Comparison of ENCODE assay signal across 26 mouse cellular contexts in the genomic region with DNA sequence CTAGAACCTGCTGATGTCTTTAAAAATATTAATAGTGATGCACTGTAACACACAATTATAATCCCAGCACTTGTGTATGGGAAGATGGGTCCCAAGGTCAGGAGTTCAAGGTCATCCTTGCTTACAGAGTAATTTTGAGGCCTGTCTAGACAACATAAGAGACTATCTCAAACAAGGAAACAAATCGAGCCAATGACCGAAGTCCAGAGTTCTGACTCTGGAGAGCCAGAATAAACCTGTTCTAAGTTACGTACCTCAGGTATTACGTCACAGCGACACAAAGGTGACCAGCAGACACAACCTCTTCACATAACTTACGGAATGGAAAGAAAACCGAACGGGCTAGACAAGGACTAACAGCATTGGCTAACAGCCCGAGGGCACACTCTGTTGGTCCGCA. TPM values are rescaled to one million over a fixed set of nuclear protein-coding genes. Genes with fewer than 3 reads are reported as not detected.
"Had no signal": no experiment of that assay in that cellular context is flagged by ENCODE, and none has a peak within 500 bp of the region (broad histone marks: within the 10 kb centered on the region; RNA-seq: fewer than 3 reads in every experiment).

No protein-coding gene starts in this region.

- H3K36me3 ChIP-seq: heart, embryonic 10.5 days; heart, embryonic 12.5 days; hindbrain, embryonic 10.5 days; hindbrain, embryonic 12.5 days; kidney, embryonic 15.5 days; limb, embryonic 13.5 days; limb, embryonic 15.5 days; liver, embryonic 13.5 days had no signal

- H3K9me3 ChIP-seq: heart, embryonic 10.5 days; kidney, embryonic 15.5 days; limb, embryonic 15.5 days; liver, embryonic 13.5 days had no signal

- H3K4me2 ChIP-seq: heart, embryonic 12.5 days; hindbrain, embryonic 12.5 days; hindbrain, embryonic 14.5 days; kidney, embryonic 15.5 days; limb, embryonic 13.5 days; limb, embryonic 15.5 days; liver, embryonic 13.5 days had no signal

- DNase-seq: gastrocnemius, adult 2 months; gastrocnemius, postnatal 10 days; gastrocnemius, postnatal 25 days; heart, adult 18-20 months; heart, postnatal 10 days; heart, postnatal 4 days; kidney, adult 11 months; kidney, adult 2 months; kidney, adult 9 months; kidney, postnatal 14 days; kidney, postnatal 36 days; layer of hippocampus, adult 9-11 months; layer of hippocampus, postnatal 36 days; left cerebral cortex, postnatal 4 days; liver, embryonic 13.5 days had no signal

- H3K9ac ChIP-seq: heart, embryonic 12.5 days; hindbrain, embryonic 12.5 days; hindbrain, embryonic 14.5 days; kidney, embryonic 15.5 days; limb, embryonic 13.5 days; limb, embryonic 15.5 days; liver, embryonic 13.5 days had no signal

- ATAC-seq: hindbrain, embryonic 16.5 days; inflammation-experienced regulatory T-cells, adult 6 months had no signal

- H3K27ac ChIP-seq: gastrocnemius, adult 2 months; heart, embryonic 10.5 days; hindbrain, embryonic 10.5 days; hindbrain, embryonic 12.5 days; hindbrain, embryonic 14.5 days; kidney, embryonic 15.5 days; kidney, postnatal 0 days; limb, embryonic 13.5 days; limb, embryonic 15.5 days; liver, embryonic 13.5 days had no signal

- H3K4me1 ChIP-seq: heart, embryonic 10.5 days; heart, embryonic 12.5 days; hindbrain, embryonic 12.5 days; liver, embryonic 13.5 days had no signal

- H3K27me3 ChIP-seq: heart, embryonic 12.5 days; hindbrain, embryonic 12.5 days; kidney, embryonic 15.5 days; limb, embryonic 13.5 days; limb, embryonic 15.5 days; liver, embryonic 13.5 days had no signal

- H3K4me3 ChIP-seq: gastrocnemius, adult 2 months; heart, embryonic 10.5 days; heart, embryonic 12.5 days; hindbrain, embryonic 10.5 days; hindbrain, embryonic 12.5 days; kidney, embryonic 15.5 days; limb, embryonic 13.5 days; limb, embryonic 15.5 days; liver, embryonic 13.5 days had no signal

RNA-seq across cellular contexts. Expression of gene Kazn, which starts 19.5 kb away (rescaled TPM):
- polyA plus RNA-seq: inflammation-experienced regulatory T-cells, adult 6 months had no signal
